Mouse (Mus musculus): ENCODE measurements around the gene Lipo3. TPM values are rescaled to one million over a fixed set of nuclear protein-coding genes. Genes with fewer than 3 reads are reported as not detected.

The Lipo3 gene
- total and polyA plus RNA-seq, 2 experiments, result 0.81 to 4.1 TPM

- no peak within 1 kb of the TSS for H3K9ac ChIP-seq (ENCODE audit: low read depth, low read length)
- TF ChIP-seq POLR2A (IDR thresholded peaks at IDR 0.05; ENCODE audit: extremely low read depth, insufficient read depth, low read length) (no peak), CTCF (IDR thresholded peaks at IDR 0.05; ENCODE audit: low read depth, low read length) (no peak)
- no peaks in the 10 kb centered on the region for H3K4me1 ChIP-seq (ENCODE audit: control insufficient read depth, insufficient read depth, low read length)
- no peaks in the 10 kb centered on the region for H3K27me3 ChIP-seq (ENCODE audit: control insufficient read depth, insufficient read depth, low read length)
- H3K27ac ChIP-seq (replicated peaks; ENCODE audit: insufficient read depth, low read depth, low read length), result no peak within 1 kb of the TSS
- no peak within 1 kb of the TSS for H3K4me3 ChIP-seq (ENCODE audit: insufficient read depth, low read depth, low read length)
- H3K79me2 ChIP-seq (ENCODE audit: control insufficient read depth, insufficient read depth, low read length), result no peaks in the 10 kb centered on the region
- H3K36me3 ChIP-seq (ENCODE audit: control insufficient read depth, insufficient read depth, low read length), result no peaks in the 10 kb centered on the region
- DNase-seq (ENCODE audit: extremely low read depth, low read depth, low spot score), result no peak
These were observed 244.1 kb downstream of the Lipo3 start, which contains the start of gene Lipo4 for GRCm38 (mm10) chr19:33517680-33518079. Gene Lipo4 (minus strand): TSS chr19:33517780.

Other genes starting within 250 kb of the Lipo3 start
- not detected in 2 replicates for gene Lipo4, start 244.2 kb downstream of the Lipo3 start, total RNA-seq (2014; rRNA removed)
- gene Lipo4, start 244.2 kb downstream of the Lipo3 start, polyA plus RNA-seq (2012; rRNA removed), result not detected in 2 replicates
- gene Gm8978, start 136.7 kb downstream of the Lipo3 start, total RNA-seq (2014; rRNA removed), result not detected in 2 replicates
- not detected in 2 replicates for gene Gm8978, start 136.7 kb downstream of the Lipo3 start, polyA plus RNA-seq (2012; rRNA removed)
- gene Lipo2, start 10.6 kb downstream of the Lipo3 start, total RNA-seq (2014; rRNA removed), result not detected in 2 replicates
- not detected in 2 replicates for gene Lipo2, start 10.6 kb downstream of the Lipo3 start, polyA plus RNA-seq (2012; rRNA removed)
- not detected in 2 replicates for gene Lipo1, start 25.5 kb upstream of the Lipo3 start, total RNA-seq (2014; rRNA removed)
- gene Lipo1, start 25.5 kb upstream of the Lipo3 start, polyA plus RNA-seq (2012; rRNA removed), result not detected in 2 replicates
- not detected in 2 replicates for gene Lipf, start 199.2 kb upstream of the Lipo3 start, total RNA-seq (2014; rRNA removed)
- gene Lipf, start 199.2 kb upstream of the Lipo3 start, polyA plus RNA-seq (2012; rRNA removed), result not detected in 2 replicates
- gene Lipk, start 246.3 kb upstream of the Lipo3 start, total RNA-seq (2014; rRNA removed), result not detected in 2 replicates
- gene Lipk, start 246.3 kb upstream of the Lipo3 start, polyA plus RNA-seq (2012; rRNA removed), result not detected in 2 replicates